ENCODE assay signal across 11 mouse cellular contexts in the genomic region with DNA sequence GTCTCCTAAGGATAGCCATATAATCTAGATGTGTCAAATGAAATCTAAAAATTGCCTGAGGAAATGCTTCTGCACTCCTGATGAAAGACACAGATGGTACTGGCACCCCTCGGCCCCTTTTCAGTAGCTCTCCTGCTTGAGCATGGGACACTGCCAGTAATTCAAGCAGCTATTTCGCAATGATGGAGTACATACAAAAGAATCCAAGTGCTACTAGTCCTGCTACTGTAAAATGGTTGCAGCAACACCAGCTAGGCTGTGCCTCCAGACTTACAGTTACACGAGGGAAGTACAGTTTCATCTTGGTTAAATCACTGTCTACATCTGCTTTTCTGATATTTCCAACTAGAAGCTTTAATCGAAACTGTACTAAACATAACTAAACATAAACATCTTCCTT. TPM values are rescaled to one million over a fixed set of nuclear protein-coding genes. Genes with fewer than 3 reads are reported as not detected.
A peak's percentile ranks its signal among the peaks of the same experiment; 100 is the strongest.
DNase-seq lines count a peak whose midpoint lies in the region; ATAC-seq and TF ChIP-seq lines count a peak whose summit lies in the region.
"Had no signal": no experiment of that assay in that cellular context is flagged by ENCODE, and none has a peak within 500 bp of the region (broad histone marks: within the 10 kb centered on the region; RNA-seq: fewer than 3 reads in every experiment).

No protein-coding gene starts in this region.

- no peak for TF ChIP-seq CTCF in brain, embryonic 14.5 days (IDR thresholded peaks at IDR 0.05; ENCODE audit: borderline replicate concordance, extremely low read depth, insufficient read depth, insufficient read length)

- no peak for TF ChIP-seq POLR2A in brain, embryonic 14.5 days (IDR thresholded peaks at IDR 0.05; ENCODE audit: borderline replicate concordance, extremely low read depth, insufficient read depth, insufficient read length, poor library complexity, severe bottlenecking)

- ATAC-seq in erythroid progenitor cell, adult 5-6 weeks (replicated peaks; ENCODE audit: low FRiP score, poor library complexity, severe bottlenecking): no peak
- ATAC-seq: liver, postnatal 0 days had no signal

- DNase-seq in heart, adult 18-20 months: peak; percentile 5 to 9
- DNase-seq in heart, postnatal 25 days (ENCODE audit: low spot score): no peak
- DNase-seq in brain, embryonic 14.5 days (ENCODE audit: low read depth): peak; percentile 60
- peak; percentile 74 to 81 for DNase-seq in cerebellum, postnatal 14 days
- DNase-seq in lung, postnatal 10 days: peak; percentile 58
- DNase-seq in kidney, postnatal 4 days: no peak
- no peak for DNase-seq in yolk sac, embryonic 10.5 days (ENCODE audit: low spot score)
- DNase-seq: kidney, postnatal 25 days; liver, postnatal 0 days had no signal

- intact Hi-C loops in heart, postnatal 25 days (cut with DNase I): no loop called here

RNA-seq across cellular contexts. Expression of gene Copg2, which starts 13.1 kb away (rescaled TPM):
- total RNA-seq in heart, adult 18-20 months (2021): 10 to 100 TPM; 36.9 to 41.8 TPM
- 10 to 100 TPM; 37.7 to 42.7 TPM for total RNA-seq in heart, postnatal 25 days (2021)
- 42.1 and 54.6 TPM in 2 replicates for polyA plus RNA-seq in brain, embryonic 14.5 days (2012; rRNA removed)
- 12.6 and 18.0 TPM in 2 replicates for total RNA-seq in erythroid progenitor cell, adult 5-6 weeks (2015; ENCODE audit: low replicate concordance)
- total RNA-seq in erythroid progenitor cell, adult 5-6 weeks (2017; ENCODE audit: low replicate concordance): 7.0 and 10.0 TPM in 2 replicates

RNA-seq across cellular contexts. Expression of gene Tsga13, which starts 31.9 kb away (rescaled TPM):
- total RNA-seq in heart, adult 18-20 months (2021): not detected
- not detected for total RNA-seq in heart, postnatal 25 days (2021)
- polyA plus RNA-seq in brain, embryonic 14.5 days (2012; rRNA removed): 0.25 and 0.34 TPM in 2 replicates
- not detected in 2 replicates for total RNA-seq in erythroid progenitor cell, adult 5-6 weeks (2015; ENCODE audit: low replicate concordance)
- not detected in 2 replicates for total RNA-seq in erythroid progenitor cell, adult 5-6 weeks (2017; ENCODE audit: low replicate concordance)
- polyA plus RNA-seq: liver, postnatal 0 days; stomach, embryonic 16.5 days had no signal

Comparison
In these comparisons a context has a peak if more than half of its experiments do, and no peak if none do; other contexts are left out.
1. DNase-seq: peak in heart, adult 18-20 months (2 of 2), brain, embryonic 14.5 days (single experiment), cerebellum, postnatal 14 days (2 of 2) and lung, postnatal 10 days (single experiment); none in heart, postnatal 25 days (single experiment), kidney, postnatal 4 days (0 of 2) and yolk sac, embryonic 10.5 days (single experiment).